Mouse (Mus musculus) ES-Bruce4 (cell line): ENCODE data around the gene Sptbn4. TPM values are rescaled to one million over a fixed set of nuclear protein-coding genes. Genes with fewer than 3 reads are reported as not detected.

Source experiments
- H3K27ac ChIP-seq: 2 replicates; pipeline ENCODE4 v1.5.1; 2012; ENCODE audit warnings: low read length, inconsistent platforms; ENCODE audit not compliant: insufficient read depth
- H3K27me3 ChIP-seq: 2 replicates; pipeline ENCODE4 v1.6.1; 2012; ENCODE audit warnings: mild to moderate bottlenecking, low read length, inconsistent platforms; ENCODE audit not compliant: control insufficient read depth, poor library complexity, insufficient read depth, severe bottlenecking
- H3K36me3 ChIP-seq: 2 replicates; pipeline ENCODE4 v1.6.1; 2012; ENCODE audit warnings: inconsistent platforms, mild to moderate bottlenecking, low read length, moderate library complexity; ENCODE audit not compliant: control insufficient read depth, poor library complexity, insufficient read depth, severe bottlenecking
- H3K4me1 ChIP-seq: one replicate; pipeline ENCODE4 v1.8.1; 2011; ENCODE audit warnings: low read length; ENCODE audit not compliant: control insufficient read depth, insufficient read depth
- H3K4me3 ChIP-seq: 2 replicates; pipeline ENCODE4 v1.5.1; 2011; ENCODE audit warnings: low read depth, mild to moderate bottlenecking, low read length
- H3K9ac ChIP-seq: 2 replicates; pipeline ENCODE4 v1.6.1; 2012; ENCODE audit warnings: low read depth, mild to moderate bottlenecking, inconsistent platforms; ENCODE audit not compliant: poor library complexity, severe bottlenecking
- H3K9me3 ChIP-seq: replicated peaks from 2 replicates; pipeline ENCODE4 v1.6.1; 2012; ENCODE audit warnings: mild to moderate bottlenecking, low read length, inconsistent platforms; ENCODE audit not compliant: control insufficient read depth, poor library complexity, insufficient read depth, severe bottlenecking
- CTCF ChIP-seq: IDR thresholded peaks from one replicate; pipeline ENCODE4 v1.8.1; 2011; ENCODE audit warnings: low read depth, low read length
- EP300 ChIP-seq: IDR thresholded peaks from 2 replicates; pipeline ENCODE4 v1.6.1; 2011; ENCODE audit warnings: low read depth, low read length; ENCODE audit not compliant: insufficient read depth
- POLR2A ChIP-seq: IDR thresholded peaks from one replicate; pipeline ENCODE4 v1.8.1; 2011; ENCODE audit warnings: low read length; ENCODE audit not compliant: insufficient read depth
- polyA plus RNA-seq: library from polyadenylated mRNA; stranded (reverse); fragments of >200 nt; gene quantifications from 2 replicates; pipeline ENCODE4 v1.2.4, GENCODE M21; 2011; ENCODE audit warnings: low read depth; ENCODE audit not compliant: missing spikeins, insufficient read depth, insufficient read length

Sptbn4 gene
- polyA plus RNA-seq, 1 experiment = 6.0 TPM

GRCm38 (mm10) chr7:27408379-27409176, 38.9 kb downstream of the Sptbn4 start:
- H3K9ac ChIP-seq = 0 out of 2 replicates have a peak overlapping the region, but pooled peaks have one; percentile 19

GRCm38 (mm10) chr7:27407816-27408215, 39.7 kb downstream of the Sptbn4 start:
- H3K4me3 ChIP-seq = no peak overlapping the region
- no peaks in the 10 kb centered on the region for H3K36me3 ChIP-seq
- H3K4me1 ChIP-seq = no peaks in the 10 kb centered on the region
- no peaks in the 10 kb centered on the region for H3K9me3 ChIP-seq
- TF ChIP-seq CTCF (no peak), EP300 (no peak), POLR2A (no peak)
- no peaks in the 10 kb centered on the region for H3K27me3 ChIP-seq
- H3K9ac ChIP-seq = no peak overlapping the region
- no peak overlapping the region for H3K27ac ChIP-seq

More at GRCm38 (mm10) chr7:27408379-27409176, 38.9 kb downstream of the Sptbn4 start:
- H3K9me3 ChIP-seq = no peaks in the 10 kb centered on the region
- H3K27me3 ChIP-seq = no peaks in the 10 kb centered on the region
- peak overlapping the region; percentile 58 for H3K4me3 ChIP-seq
- no peaks in the 10 kb centered on the region for H3K36me3 ChIP-seq
- no peaks in the 10 kb centered on the region for H3K4me1 ChIP-seq
- H3K27ac ChIP-seq = no peak overlapping the region
- TF ChIP-seq CTCF (peak; percentile 82), EP300 (0 out of 2 replicates have a peak, but pooled peaks have one; percentile 24), POLR2A (no peak)

- H3K4me3 ChIP-seq = no peak overlapping the region
- no peaks in the 10 kb centered on the region for H3K27me3 ChIP-seq
- no peak overlapping the region for H3K27ac ChIP-seq
- H3K9me3 ChIP-seq = no peaks in the 10 kb centered on the region
- no peak overlapping the region for H3K9ac ChIP-seq
- H3K4me1 ChIP-seq = no peaks in the 10 kb centered on the region
- H3K36me3 ChIP-seq = no peaks in the 10 kb centered on the region
- TF ChIP-seq CTCF = no peak
- TF ChIP-seq EP300 = no peak
- TF ChIP-seq POLR2A = no peak
Measured at GRCm38 (mm10) chr7:27406481-27406880, 41.0 kb downstream of the Sptbn4 start.

- TF ChIP-seq EP300 (no peak), CTCF (no peak), POLR2A (no peak)
- H3K27ac ChIP-seq = no peak overlapping the region
- H3K9ac ChIP-seq = peak overlapping the region; percentile 68
- no peaks in the 10 kb centered on the region for H3K27me3 ChIP-seq
- H3K36me3 ChIP-seq = no peaks in the 10 kb centered on the region
- no peaks in the 10 kb centered on the region for H3K9me3 ChIP-seq
- no peaks in the 10 kb centered on the region for H3K4me1 ChIP-seq
- peak overlapping the region; percentile 57 for H3K4me3 ChIP-seq
Measured at GRCm38 (mm10) chr7:27404203-27404942, 43.1 kb downstream of the Sptbn4 start.

GRCm38 (mm10) chr7:27402675-27403074, 44.8 kb downstream of the Sptbn4 start:
- H3K4me3 ChIP-seq = peak overlapping the region; percentile 41
- no peaks in the 10 kb centered on the region for H3K36me3 ChIP-seq
- no peak for TF ChIP-seq POLR2A
- TF ChIP-seq EP300 = peak; percentile 62; the same call in 1 of the 2 replicates
- TF ChIP-seq CTCF = peak; percentile 95
- no peaks in the 10 kb centered on the region for H3K4me1 ChIP-seq
- H3K27ac ChIP-seq = no peak overlapping the region
- H3K27me3 ChIP-seq = no peaks in the 10 kb centered on the region
- no peaks in the 10 kb centered on the region for H3K9me3 ChIP-seq
- H3K9ac ChIP-seq = peak overlapping the region; percentile 3; the same call in 1 of the 2 replicates
